Mouse (Mus musculus): ENCODE data around the gene Rffl. TPM values are rescaled to one million over a fixed set of nuclear protein-coding genes. Genes with fewer than 3 reads are reported as not detected.

Gene Rffl
- polyA plus RNA-seq, 1 experiment: 5.7 TPM

DNA sequence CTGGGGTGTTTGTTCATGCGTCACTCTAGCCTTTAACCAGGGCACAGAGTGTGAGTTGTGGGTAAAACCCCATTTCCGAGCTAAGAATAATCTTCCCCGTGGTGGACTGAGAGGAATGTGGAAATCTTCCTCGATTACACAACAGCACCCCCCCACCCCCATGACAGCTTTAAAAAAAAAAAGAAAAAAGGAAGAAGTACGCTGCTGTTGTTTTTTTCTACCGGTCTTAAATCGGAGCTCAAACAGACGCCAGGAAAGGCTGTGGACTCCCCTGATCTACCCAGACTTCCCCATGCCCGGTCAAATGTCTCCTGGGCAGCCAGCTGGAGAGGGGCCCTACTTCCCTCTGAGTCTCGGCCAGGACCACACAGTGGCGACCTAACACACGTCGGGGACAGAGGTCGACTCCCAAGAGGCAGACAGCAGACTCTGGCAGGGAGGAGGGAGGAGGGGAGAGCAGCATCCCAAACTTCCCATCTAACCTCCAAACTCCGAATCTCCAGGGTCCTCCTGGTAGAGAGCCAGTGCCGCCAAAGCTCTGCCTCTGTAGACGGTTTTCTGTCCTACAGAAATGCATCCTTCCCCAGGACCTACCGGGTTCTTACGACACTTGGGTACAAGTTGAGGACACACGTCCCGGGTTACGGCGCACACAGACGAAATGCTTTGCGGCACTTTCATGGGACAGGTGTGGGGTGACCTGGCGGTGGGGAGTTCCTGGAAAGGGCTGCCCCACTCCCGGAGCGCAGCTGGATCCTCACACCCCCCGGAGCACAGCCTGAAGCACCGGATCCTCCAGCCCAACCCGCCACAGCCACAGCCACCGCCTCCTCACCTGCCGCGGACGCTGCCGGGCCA, 608 bp downstream of the Rffl start:
- no peak for TF ChIP-seq CTCF (IDR thresholded peaks at IDR 0.05; ENCODE audit: borderline replicate concordance, extremely low read depth, insufficient read depth, insufficient read length)
- no peak for TF ChIP-seq POLR2A (IDR thresholded peaks at IDR 0.05; ENCODE audit: borderline replicate concordance, extremely low read depth, insufficient read depth, insufficient read length, poor library complexity, severe bottlenecking)
- DNase-seq (ENCODE audit: low read depth): peak; percentile 25

DNA sequence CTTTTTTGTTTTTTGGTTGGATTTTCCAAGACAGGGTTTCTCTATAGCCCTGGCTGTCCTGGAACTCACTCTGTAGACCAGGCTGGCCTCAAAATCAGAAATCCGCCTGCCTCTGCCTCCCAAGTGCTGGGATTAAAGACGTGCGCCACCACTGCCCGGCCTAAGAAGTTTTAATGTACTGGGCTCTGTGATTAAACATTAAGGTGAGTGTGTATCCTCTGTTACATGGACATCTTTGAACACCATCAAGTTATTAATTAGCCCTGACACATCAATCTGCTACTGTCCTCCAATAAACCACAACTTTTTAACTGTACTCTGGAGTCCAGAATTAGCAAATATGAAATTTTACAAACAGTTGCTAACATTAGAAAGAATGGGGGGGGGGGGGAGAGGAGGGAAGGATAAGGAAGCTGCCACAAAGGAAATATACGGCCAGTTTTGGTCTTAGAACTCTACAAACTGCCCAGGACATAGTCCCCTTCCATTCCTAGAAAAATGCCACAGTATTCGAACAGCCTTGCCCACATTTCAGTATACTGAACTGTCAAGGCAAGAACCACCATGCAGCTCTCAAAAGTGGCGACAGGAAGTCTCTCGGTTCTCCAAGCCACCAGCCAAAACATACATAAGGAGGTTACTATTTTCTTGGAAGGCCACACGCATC, 1.4 kb downstream of the Rffl start:
- no peak for DNase-seq (ENCODE audit: low read depth)
- TF ChIP-seq POLR2A (IDR thresholded peaks at IDR 0.05; ENCODE audit: borderline replicate concordance, extremely low read depth, insufficient read depth, insufficient read length, poor library complexity, severe bottlenecking) (no peak), CTCF (IDR thresholded peaks at IDR 0.05; ENCODE audit: borderline replicate concordance, extremely low read depth, insufficient read depth, insufficient read length) (no peak)

- no peak for TF ChIP-seq CTCF (IDR thresholded peaks at IDR 0.05; ENCODE audit: borderline replicate concordance, extremely low read depth, insufficient read depth, insufficient read length)
- TF ChIP-seq POLR2A (IDR thresholded peaks at IDR 0.05; ENCODE audit: borderline replicate concordance, extremely low read depth, insufficient read depth, insufficient read length, poor library complexity, severe bottlenecking): no peak
Observed at GRCm38 (mm10) chr11:82867956-82868355, 3.1 kb downstream of the Rffl start.

GRCm38 (mm10) chr11:82866850-82867564, 4.0 kb downstream of the Rffl start:
- DNase-seq (ENCODE audit: low read depth): peak; percentile 17
- TF ChIP-seq CTCF (IDR thresholded peaks at IDR 0.05; ENCODE audit: borderline replicate concordance, extremely low read depth, insufficient read depth, insufficient read length): no peak
- TF ChIP-seq POLR2A (IDR thresholded peaks at IDR 0.05; ENCODE audit: borderline replicate concordance, extremely low read depth, insufficient read depth, insufficient read length, poor library complexity, severe bottlenecking): no peak

More at GRCm38 (mm10) chr11:82867956-82868355, 3.1 kb downstream of the Rffl start:
- DNase-seq (ENCODE audit: low read depth): no peak

- no peak for TF ChIP-seq POLR2A (IDR thresholded peaks at IDR 0.05; ENCODE audit: borderline replicate concordance, extremely low read depth, insufficient read depth, insufficient read length, poor library complexity, severe bottlenecking)
- no peak for TF ChIP-seq CTCF (IDR thresholded peaks at IDR 0.05; ENCODE audit: borderline replicate concordance, extremely low read depth, insufficient read depth, insufficient read length)
- no peak for DNase-seq (ENCODE audit: low read depth)
Observed at GRCm38 (mm10) chr11:82865957-82866356, 5.1 kb downstream of the Rffl start.

DNA sequence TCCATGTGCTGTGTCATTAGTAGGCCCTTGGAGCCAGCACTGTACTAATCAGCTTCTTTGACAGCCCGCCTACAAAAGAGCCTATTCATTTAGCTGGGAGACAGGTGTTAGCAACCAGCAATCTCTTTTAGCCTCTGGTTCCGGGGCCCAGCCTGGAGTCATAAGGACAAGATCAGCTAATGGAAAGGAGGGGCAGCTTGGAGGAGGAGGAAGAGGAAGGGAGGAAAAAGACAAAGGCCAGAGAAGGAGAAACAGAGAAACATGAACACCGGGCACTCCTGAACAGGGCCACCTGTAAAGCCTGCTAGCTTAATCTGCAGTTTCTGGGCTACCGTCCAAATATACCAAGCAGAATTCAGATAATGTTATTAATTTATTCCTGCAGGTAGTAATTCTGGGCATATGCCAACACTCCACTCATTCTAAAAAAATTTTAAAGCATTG, 7.5 kb downstream of the Rffl start:
- DNase-seq (ENCODE audit: low read depth): peak; percentile 89
- TF ChIP-seq POLR2A (IDR thresholded peaks at IDR 0.05; ENCODE audit: borderline replicate concordance, extremely low read depth, insufficient read depth, insufficient read length, poor library complexity, severe bottlenecking): no peak
- no peak for TF ChIP-seq CTCF (IDR thresholded peaks at IDR 0.05; ENCODE audit: borderline replicate concordance, extremely low read depth, insufficient read depth, insufficient read length)

GRCm38 (mm10) chr11:82863059-82863458, 8.0 kb downstream of the Rffl start:
- peak; percentile 75 for DNase-seq (ENCODE audit: low read depth)
- TF ChIP-seq CTCF (IDR thresholded peaks at IDR 0.05; ENCODE audit: borderline replicate concordance, extremely low read depth, insufficient read depth, insufficient read length): no peak

GRCm38 (mm10) chr11:82862638-82863037, 8.4 kb downstream of the Rffl start:
- TF ChIP-seq POLR2A (IDR thresholded peaks at IDR 0.05; ENCODE audit: borderline replicate concordance, extremely low read depth, insufficient read depth, insufficient read length, poor library complexity, severe bottlenecking) (no peak), CTCF (IDR thresholded peaks at IDR 0.05; ENCODE audit: borderline replicate concordance, extremely low read depth, insufficient read depth, insufficient read length) (no peak)
- no peak for DNase-seq (ENCODE audit: low read depth)

- DNase-seq (ENCODE audit: low read depth): peak; percentile 18
- TF ChIP-seq CTCF (IDR thresholded peaks at IDR 0.05; ENCODE audit: borderline replicate concordance, extremely low read depth, insufficient read depth, insufficient read length) (no peak), POLR2A (IDR thresholded peaks at IDR 0.05; ENCODE audit: borderline replicate concordance, extremely low read depth, insufficient read depth, insufficient read length, poor library complexity, severe bottlenecking) (no peak)
Observed at GRCm38 (mm10) chr11:82861558-82861957, 9.5 kb downstream of the Rffl start.

DNA sequence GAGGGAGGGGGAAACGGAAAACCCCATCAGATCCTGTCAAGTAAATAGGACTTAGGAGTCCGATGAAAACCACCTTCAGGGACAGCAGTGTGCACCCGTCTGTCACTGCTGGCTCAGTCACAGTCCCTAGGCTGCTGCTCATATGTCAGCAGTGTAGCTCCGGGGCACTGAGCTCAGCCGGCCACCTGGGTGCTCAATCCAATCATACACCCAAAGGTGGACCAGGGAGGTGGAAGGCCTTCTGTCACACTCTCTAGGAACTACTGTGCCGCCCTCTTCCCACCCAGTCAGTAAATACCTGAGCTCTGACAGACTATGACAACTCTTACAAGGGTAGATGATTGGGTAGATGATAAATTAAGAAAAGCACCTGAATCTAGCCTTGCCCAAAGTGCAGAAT, 10.3 kb downstream of the Rffl start:
- TF ChIP-seq CTCF (IDR thresholded peaks at IDR 0.05; ENCODE audit: borderline replicate concordance, extremely low read depth, insufficient read depth, insufficient read length): no peak
- no peak for TF ChIP-seq POLR2A (IDR thresholded peaks at IDR 0.05; ENCODE audit: borderline replicate concordance, extremely low read depth, insufficient read depth, insufficient read length, poor library complexity, severe bottlenecking)
- DNase-seq (ENCODE audit: low read depth): no peak

DNA sequence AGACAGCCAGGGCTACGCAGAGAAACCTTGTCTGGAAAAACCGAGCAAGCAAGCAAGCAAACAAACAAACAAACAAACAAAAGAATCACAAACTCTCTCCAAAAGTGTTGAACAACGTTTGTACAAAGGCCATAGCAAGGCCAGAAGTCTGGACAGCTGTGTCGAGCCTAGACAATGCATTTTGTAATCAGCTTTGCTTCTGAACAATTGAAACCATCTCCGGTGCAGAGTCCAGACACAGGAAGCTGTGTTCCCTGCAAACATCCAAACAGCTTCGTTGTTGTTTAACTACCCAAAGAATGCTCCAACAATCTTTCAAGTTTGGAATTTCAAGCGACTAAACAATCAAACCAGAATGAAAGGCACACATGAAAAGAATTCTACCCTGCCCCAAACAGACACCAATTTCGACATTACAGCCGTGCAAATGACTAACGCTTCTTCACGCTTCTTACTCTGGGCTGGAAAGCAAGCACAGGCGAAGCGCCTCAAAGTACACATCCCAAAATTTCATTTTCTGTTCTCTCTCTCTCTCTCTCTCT, 13.6 kb downstream of the Rffl start:
- TF ChIP-seq POLR2A (IDR thresholded peaks at IDR 0.05; ENCODE audit: borderline replicate concordance, extremely low read depth, insufficient read depth, insufficient read length, poor library complexity, severe bottlenecking) (no peak), CTCF (IDR thresholded peaks at IDR 0.05; ENCODE audit: borderline replicate concordance, extremely low read depth, insufficient read depth, insufficient read length) (no peak)
- DNase-seq (ENCODE audit: low read depth): no peak

Measured in brain, embryonic 14.5 days (tissue).